Mouse (Mus musculus): Measurements from ENCODE around the gene Cers6.

DNA sequence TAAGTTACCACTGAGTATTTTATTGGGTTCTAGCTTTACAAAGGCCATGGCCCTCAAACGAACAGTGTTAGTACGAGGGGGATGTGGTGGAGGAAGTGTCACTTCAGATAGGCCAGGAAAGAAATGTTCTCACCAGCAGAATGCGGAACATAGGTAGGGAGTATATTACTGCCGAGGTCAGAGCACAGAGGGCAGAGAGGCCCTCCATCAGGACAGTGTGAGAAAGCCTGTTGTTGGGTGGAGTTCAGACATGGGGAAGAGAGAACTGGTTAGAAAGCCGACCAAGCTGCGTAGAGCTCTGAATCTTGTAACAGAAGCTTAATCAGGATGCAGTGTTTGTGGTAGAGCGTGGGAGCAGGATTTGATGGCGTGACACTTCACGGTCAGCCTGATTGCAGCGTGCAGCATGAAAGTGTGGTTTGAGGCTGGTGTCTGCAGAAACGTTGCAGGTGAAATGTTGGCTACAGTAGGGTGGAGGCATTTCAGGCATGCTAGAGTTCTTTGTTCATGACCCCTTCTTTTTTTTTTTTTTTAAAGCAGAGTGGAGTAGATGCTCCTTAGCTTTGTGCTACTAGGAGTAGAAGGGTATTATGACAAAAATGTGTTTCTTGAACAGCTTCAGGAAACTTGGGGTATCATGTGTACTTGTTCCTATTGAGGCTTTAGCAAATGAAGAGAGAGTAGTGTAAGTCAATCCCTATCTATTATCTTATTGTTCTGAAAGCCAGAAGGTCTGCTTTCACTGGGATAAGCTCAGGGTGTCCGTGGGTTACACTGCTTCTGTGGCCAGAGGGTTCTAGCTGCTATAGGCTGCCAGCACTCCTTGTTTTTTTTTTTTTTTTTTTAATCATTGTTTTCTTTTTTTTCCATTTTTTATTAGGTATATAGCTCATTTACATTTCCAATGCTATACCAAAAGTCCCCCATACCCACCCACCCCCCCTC, 117.7 kb downstream of the Cers6 start:
- TF ChIP-seq CTCF (conservative IDR thresholded peaks at IDR 0.05; ENCODE audit: low read length) (no peak), NANOG (IDR thresholded peaks at IDR 0.05; ENCODE audit: borderline replicate concordance, low read length) (no peak)

Data from E14TG2a.4 (cell line).